Mouse (Mus musculus) midbrain, embryonic 11.5 days (tissue): ENCODE data around the gene Tmem47. TPM values are rescaled to one million over a fixed set of nuclear protein-coding genes. Genes with fewer than 3 reads are reported as not detected.

Experiments used
- ATAC-seq: fragments of 200-750 bp; cut with Nextera tagmentation; 2 replicates; pipeline ENCODE4 v1.8.0; 2017; ENCODE audit warnings: moderate TSS enrichment, moderate library complexity; ENCODE audit not compliant: low FRiP score
- DNase-seq: peaks from one replicate; pipeline ENCODE4 v3.0.0; 2015; ENCODE audit warnings: low spot score; ENCODE audit errors: missing footprints
- H3K27ac ChIP-seq: fragments of 300-500 bp; sonication (generic); 2 replicates; pipeline ENCODE4 v1.5.1; 2014; ENCODE audit warnings: low read depth, low read length
- H3K27me3 ChIP-seq: fragments of 300-500 bp; sonication (generic); 2 replicates; pipeline ENCODE4 v1.6.1; 2014; ENCODE audit warnings: mild to moderate bottlenecking, low read length, moderate library complexity, mixed read lengths; ENCODE audit not compliant: control insufficient read depth, insufficient read depth
- H3K36me3 ChIP-seq: fragments of 300-500 bp; sonication (generic); 2 replicates; pipeline ENCODE4 v1.6.1; 2014; ENCODE audit warnings: mild to moderate bottlenecking, low read length, moderate library complexity, mixed read lengths; ENCODE audit not compliant: control insufficient read depth, insufficient read depth
- H3K4me1 ChIP-seq: fragments of 300-500 bp; sonication (generic); 2 replicates; pipeline ENCODE4 v1.6.1; 2014; ENCODE audit warnings: low read length; ENCODE audit not compliant: control insufficient read depth, insufficient read depth
- H3K4me2 ChIP-seq: fragments of 300-500 bp; sonication (generic); 2 replicates; pipeline ENCODE4 v1.6.1; 2014; ENCODE audit warnings: mild to moderate bottlenecking, moderate library complexity
- H3K4me3 ChIP-seq: fragments of 300-500 bp; sonication (generic); 2 replicates; pipeline ENCODE4 v1.5.1; 2014; ENCODE audit warnings: low read depth, low read length
- H3K9ac ChIP-seq: fragments of 300-500 bp; sonication (generic); 2 replicates; pipeline ENCODE4 v1.6.1; 2014; ENCODE audit warnings: low read length
- H3K9me3 ChIP-seq: fragments of 300-500 bp; sonication (generic); 2 replicates; pipeline ENCODE4 v1.6.1; 2016; ENCODE audit warnings: low read length; ENCODE audit not compliant: control insufficient read depth
- WGBS: fragments of 180-500 bp; shearing (Covaris S2); extraction: QIAGEN DNeasy Blood & Tissue Kit; methylation state at CpG from one replicate; pipeline ENCODE4 v1.1.7; 2014; 5-methylcytosine and 5-hydroxymethylcytosine counted together
- polyA plus RNA-seq: library from polyadenylated mRNA; unstranded; fragments of >200 nt; fragmentation: Nextera tagmentation; extraction: Ambion mirVana; gene quantifications from 2 replicates; pipeline ENCODE4 v1.2.1, GENCODE M21; 2014

Gene Tmem47
- 70.8 and 73.9 TPM in 2 replicates for polyA plus RNA-seq

DNA sequence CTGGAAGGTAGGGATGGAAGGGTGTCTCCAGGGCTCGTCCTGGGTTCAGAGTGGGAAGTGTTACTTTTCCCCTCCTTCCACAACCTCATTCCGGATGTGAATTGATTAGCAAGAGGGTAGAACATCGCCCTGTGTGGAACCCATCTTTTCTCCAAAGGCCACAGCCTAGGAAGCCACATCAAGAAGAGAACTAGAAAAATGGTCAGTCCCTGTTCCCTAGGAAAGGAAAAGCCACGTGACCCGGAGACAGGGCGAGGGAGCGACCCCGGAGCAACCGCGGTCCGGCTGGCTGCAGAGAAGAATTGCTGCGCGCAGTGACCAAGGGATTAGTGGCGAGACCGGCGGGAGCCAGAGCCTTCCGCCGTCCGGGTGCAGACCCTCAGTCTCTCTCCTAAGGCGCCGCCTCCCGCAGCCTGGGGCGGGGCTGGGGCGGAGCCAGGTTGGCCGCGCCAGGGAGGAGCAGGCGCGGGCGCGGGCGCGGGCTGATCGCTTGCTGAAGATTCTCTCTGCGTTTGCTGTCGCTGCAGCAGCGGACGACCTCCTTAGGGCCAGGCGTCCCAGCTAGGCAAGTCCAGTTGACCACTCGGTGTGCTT, at the start of gene Tmem47:
Tmem47 (plus strand) TSS at position 489 of the 594 bp plus-strand sequence.
- DNase-seq = peak; percentile 97
- H3K27ac ChIP-seq = peak within 1 kb of the TSS; percentile 82
- 7% methylated on average over 25 of the region's 39 CpGs for WGBS
- no peaks in the 10 kb centered on the region for H3K9me3 ChIP-seq
- peak within 1 kb of the TSS; percentile 70 for H3K9ac ChIP-seq
- peak within 1 kb of the TSS; percentile 37 for H3K4me2 ChIP-seq
- ATAC-seq = peak; percentile 97
- no peaks in the 10 kb centered on the region; the same call in 1 of the 2 replicates for H3K4me1 ChIP-seq
- peak within 1 kb of the TSS; percentile 58 for H3K4me3 ChIP-seq
- H3K36me3 ChIP-seq = no peaks in the 10 kb centered on the region
- no peaks in the 10 kb centered on the region for H3K27me3 ChIP-seq

GRCm38 (mm10) chrX:81070804-81071461, 435 bp downstream of the Tmem47 start:
- Histone ChIP-seq H3K4me2 (peak overlapping the region; percentile 37), H3K36me3 (no peaks in the 10 kb centered on the region), H3K27ac (peak overlapping the region; percentile 82), H3K4me1 (no peaks in the 10 kb centered on the region; the same call in 1 of the 2 replicates), H3K4me3 (peak overlapping the region; percentile 58), H3K27me3 (no peaks in the 10 kb centered on the region), H3K9me3 (no peaks in the 10 kb centered on the region), H3K9ac (peak overlapping the region; percentile 70)
- 14% methylated on average over 44 of the region's 45 CpGs for WGBS
- DNase-seq = peak; percentile 90
- ATAC-seq = peak; percentile 56

- WGBS = 14% methylated on average over 13 of the region's 14 CpGs
- Histone ChIP-seq H3K9me3 (no peaks in the 10 kb centered on the region), H3K4me3 (peak overlapping the region; percentile 58), H3K27me3 (no peaks in the 10 kb centered on the region), H3K36me3 (no peaks in the 10 kb centered on the region), H3K27ac (peak overlapping the region; percentile 82), H3K9ac (peak overlapping the region; percentile 70), H3K4me1 (no peaks in the 10 kb centered on the region; the same call in 1 of the 2 replicates), H3K4me2 (peak overlapping the region; percentile 49)
- ATAC-seq (peak; percentile 4; the same call in 1 of the 2 replicates), DNase-seq (peak; percentile 94)
These were observed 1.5 kb downstream of the Tmem47 start for GRCm38 (mm10) chrX:81071746-81072640.

GRCm38 (mm10) chrX:81072651-81073050, 2.2 kb downstream of the Tmem47 start:
- 10% methylated on average over 2 of the region's 2 CpGs for WGBS
- Histone ChIP-seq H3K27ac (peak overlapping the region; percentile 82), H3K4me1 (no peaks in the 10 kb centered on the region; the same call in 1 of the 2 replicates), H3K36me3 (no peaks in the 10 kb centered on the region), H3K4me2 (peak overlapping the region; percentile 49), H3K9ac (peak overlapping the region; percentile 70), H3K27me3 (no peaks in the 10 kb centered on the region), H3K9me3 (no peaks in the 10 kb centered on the region), H3K4me3 (peak overlapping the region; percentile 58)
- peak; percentile 85 for DNase-seq
- ATAC-seq = peak; percentile 54

DNA sequence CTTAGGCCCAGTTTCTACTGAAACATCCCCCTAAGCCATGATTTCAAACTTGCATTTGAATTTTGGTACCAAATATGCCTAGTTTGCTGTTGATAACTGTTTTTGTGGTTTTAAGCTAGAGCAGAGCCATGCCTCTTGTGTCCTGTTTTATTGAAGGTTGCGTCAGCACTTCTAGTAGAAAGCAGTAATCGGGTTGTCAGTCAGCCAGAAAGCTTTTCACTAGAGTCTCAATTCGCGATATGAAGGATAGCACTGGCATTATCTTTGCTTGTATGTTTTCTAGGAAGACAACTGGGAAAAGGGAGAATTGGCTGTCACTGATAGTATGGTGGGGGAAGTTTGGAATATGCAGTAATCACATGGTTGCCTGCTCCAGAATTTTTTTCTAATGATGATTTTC, 3.3 kb downstream of the Tmem47 start:
- H3K4me3 ChIP-seq = peak overlapping the region; percentile 58
- no peak for DNase-seq
- H3K36me3 ChIP-seq = no peaks in the 10 kb centered on the region
- H3K27ac ChIP-seq = no peak overlapping the region
- H3K4me2 ChIP-seq = peak overlapping the region; percentile 49
- 19% methylated on average over 4 of the region's 4 CpGs for WGBS
- ATAC-seq = no peak
- H3K9ac ChIP-seq = no peak overlapping the region
- no peaks in the 10 kb centered on the region for H3K9me3 ChIP-seq
- no peaks in the 10 kb centered on the region; the same call in 1 of the 2 replicates for H3K4me1 ChIP-seq
- no peaks in the 10 kb centered on the region for H3K27me3 ChIP-seq

DNA sequence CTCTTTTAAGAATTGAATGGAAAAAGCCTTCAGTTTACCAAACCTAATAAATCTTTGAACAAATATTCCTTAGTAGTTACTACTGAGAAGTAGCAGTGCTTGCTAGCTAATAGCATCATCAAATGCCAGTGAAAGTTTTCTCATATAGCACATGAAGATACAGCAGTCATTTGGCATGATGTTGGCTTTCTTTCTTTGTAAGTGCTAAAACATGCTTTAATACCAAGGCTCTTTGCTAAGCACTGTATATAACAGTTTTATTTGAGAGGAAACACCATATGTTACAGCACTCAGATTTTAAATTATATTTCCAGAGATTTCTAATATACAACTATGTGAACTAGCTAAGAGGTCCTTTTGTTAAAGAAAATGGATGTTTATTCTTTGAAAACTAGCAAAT, 8.0 kb downstream of the Tmem47 start:
- Histone ChIP-seq H3K27me3 (no peaks in the 10 kb centered on the region), H3K4me2 (no peak overlapping the region), H3K4me1 (no peaks in the 10 kb centered on the region; the same call in 1 of the 2 replicates), H3K4me3 (no peak overlapping the region), H3K27ac (no peak overlapping the region), H3K36me3 (no peaks in the 10 kb centered on the region), H3K9ac (no peak overlapping the region), H3K9me3 (no peaks in the 10 kb centered on the region)
- DNase-seq (no peak), ATAC-seq (no peak)

DNA sequence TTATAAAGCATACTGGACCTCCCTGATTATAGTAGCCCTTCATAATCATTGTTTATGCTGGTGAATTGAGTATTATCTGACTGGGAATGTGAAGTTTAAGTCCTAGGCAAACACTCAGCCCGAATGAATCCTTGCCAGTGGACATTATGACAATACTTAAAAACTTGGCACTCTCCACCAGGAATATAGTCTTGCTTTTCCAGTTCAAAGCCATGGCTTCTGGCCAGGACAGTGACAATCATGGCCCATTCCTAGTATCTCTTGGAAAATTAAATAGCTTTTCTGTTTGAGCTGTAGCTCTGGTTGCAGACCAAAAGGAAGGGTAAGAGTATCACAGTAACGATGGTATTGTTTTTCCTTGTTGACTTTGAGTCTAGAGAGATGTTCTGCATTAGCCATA, 10.5 kb downstream of the Tmem47 start:
- H3K9ac ChIP-seq = no peak overlapping the region
- H3K9me3 ChIP-seq = no peaks in the 10 kb centered on the region
- DNase-seq = peak; percentile 77
- H3K27me3 ChIP-seq = no peaks in the 10 kb centered on the region
- H3K4me2 ChIP-seq = no peak overlapping the region
- no peak overlapping the region for H3K4me3 ChIP-seq
- H3K27ac ChIP-seq = no peak overlapping the region
- H3K4me1 ChIP-seq = no peaks in the 10 kb centered on the region
- no peak for ATAC-seq
- H3K36me3 ChIP-seq = no peaks in the 10 kb centered on the region
- WGBS = 81% methylated on average over 2 of the region's 2 CpGs

DNA sequence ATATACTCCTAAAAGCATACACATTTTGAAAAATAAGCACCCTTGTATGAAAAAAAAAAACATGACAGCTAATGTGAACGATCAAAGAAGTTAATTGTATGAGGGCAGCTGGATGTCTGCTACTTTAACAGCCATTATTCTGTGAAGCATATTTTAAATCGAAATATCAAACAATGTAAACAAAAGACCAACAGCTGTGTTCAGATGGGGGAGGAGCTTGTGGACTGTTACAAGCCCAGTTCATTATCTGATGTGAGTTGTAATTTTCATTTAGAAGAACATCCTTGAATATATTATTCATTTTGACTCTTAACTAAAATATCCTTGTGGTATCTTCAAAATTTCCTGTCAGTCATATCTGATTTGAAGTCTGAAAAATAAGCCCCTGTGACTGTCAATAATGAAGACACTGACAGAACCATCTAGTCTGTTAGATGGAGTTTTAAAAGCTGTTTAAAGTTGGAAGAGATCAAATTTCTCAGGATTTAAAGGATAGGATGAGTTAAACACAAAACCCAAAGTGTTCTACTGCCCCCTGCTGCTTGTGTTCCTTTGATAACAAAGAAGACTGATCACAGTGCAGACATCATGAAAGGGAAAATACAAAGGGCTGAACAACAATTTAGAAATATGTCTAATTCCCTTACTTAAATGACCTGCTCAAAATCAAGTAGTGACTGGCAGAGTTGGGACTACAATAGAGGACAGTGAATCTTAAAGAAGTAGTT, 14.7 kb downstream of the Tmem47 start:
- no peak overlapping the region for H3K4me3 ChIP-seq

More for the DNA sequence above, 14.7 kb downstream of the Tmem47 start:
- WGBS = 43% methylated on average over 2 of the region's 2 CpGs
- Histone ChIP-seq H3K9ac (no peak overlapping the region), H3K36me3 (no peaks in the 10 kb centered on the region), H3K4me1 (no peaks in the 10 kb centered on the region), H3K27me3 (no peaks in the 10 kb centered on the region), H3K4me2 (no peak overlapping the region), H3K9me3 (no peaks in the 10 kb centered on the region), H3K27ac (no peak overlapping the region)
- DNase-seq (peak; percentile 87), ATAC-seq (peak; percentile 67)
